Mouse (Mus musculus) lung, postnatal 0 days (tissue): ENCODE results near the gene Csn1s2b. TPM values are rescaled to one million over a fixed set of nuclear protein-coding genes. Genes with fewer than 3 reads are reported as not detected.

Experiments
- ATAC-seq: fragments of 200-750 bp; cut with Nextera tagmentation; 2 replicates; pipeline ENCODE4 v1.8.0; 2017; ENCODE audit warnings: moderate library complexity
- DNase-seq: peaks from one replicate; pipeline ENCODE4 v3.0.0-alpha.2; 2016; ENCODE audit warnings: low spot score
- H3K27ac ChIP-seq: fragments of 300-500 bp; sonication (generic); 2 replicates; pipeline ENCODE4 v1.5.1; 2014; ENCODE audit warnings: antibody characterized with exemption, mild to moderate bottlenecking, low read length, mixed read lengths
- H3K27me3 ChIP-seq: fragments of 300-500 bp; sonication (generic); replicated peaks from 2 replicates; pipeline ENCODE4 v1.6.1; 2014; ENCODE audit warnings: low read length, mixed read lengths; ENCODE audit not compliant: insufficient read depth
- H3K36me3 ChIP-seq: fragments of 300-500 bp; sonication (generic); 2 replicates; pipeline ENCODE4 v1.6.1; 2014; ENCODE audit warnings: low read length, mixed read lengths; ENCODE audit not compliant: insufficient read depth
- H3K4me1 ChIP-seq: fragments of 300-500 bp; sonication (generic); 2 replicates; pipeline ENCODE4 v1.6.1; 2014; ENCODE audit warnings: antibody characterized with exemption, low read depth, low read length, mixed read lengths; ENCODE audit not compliant: insufficient read depth
- H3K4me2 ChIP-seq: fragments of 300-500 bp; sonication (generic); replicated peaks from 2 replicates; pipeline ENCODE4 v1.6.1; 2014; ENCODE audit warnings: low read depth, mild to moderate bottlenecking, low read length, moderate library complexity, mixed read lengths
- H3K4me3 ChIP-seq: fragments of 300-500 bp; sonication (generic); 2 replicates; pipeline ENCODE4 v1.5.1; 2014; ENCODE audit warnings: low read depth, low read length
- H3K9ac ChIP-seq: fragments of 300-500 bp; sonication (generic); replicated peaks from 2 replicates; pipeline ENCODE4 v1.6.1; 2014; ENCODE audit warnings: low read depth, mild to moderate bottlenecking
- H3K9me3 ChIP-seq: fragments of 300-500 bp; sonication (generic); 2 replicates; pipeline ENCODE4 v1.6.1; 2016; ENCODE audit warnings: low read length, mixed read lengths
- CTCF ChIP-seq: IDR thresholded peaks from 2 replicates; pipeline ENCODE4 v1.5.1; 2016; ENCODE audit warnings: antibody characterized with exemption, mild to moderate bottlenecking
- EP300 ChIP-seq: IDR thresholded peaks from 2 replicates; pipeline ENCODE4 v1.6.1; 2016; ENCODE audit warnings: antibody characterized with exemption, mild to moderate bottlenecking, control low read depth
- WGBS: fragments of 180-500 bp; shearing (Covaris S2); extraction: QIAGEN DNeasy Blood & Tissue Kit; methylation state at CpG from one replicate; pipeline ENCODE4 v1.1.7; 2014; 5-methylcytosine and 5-hydroxymethylcytosine counted together
- polyA plus RNA-seq: library from polyadenylated mRNA; unstranded; fragments of >200 nt; fragmentation: Nextera tagmentation; extraction: Ambion mirVana; gene quantifications from 2 replicates; pipeline ENCODE4 v1.2.1, GENCODE M21; 2015

The Csn1s2b gene
- polyA plus RNA-seq, 1 experiment from 2014 or later, result not detected

GRCm38 (mm10) chr5:87855136-87855716 lies 47.3 kb downstream of the Csn1s2b start:
- WGBS, result 72% methylated on average over 3 of the region's 3 CpGs
- Histone ChIP-seq H3K9ac (no peak overlapping the region), H3K4me3 (no peak overlapping the region), H3K36me3 (no peaks in the 10 kb centered on the region), H3K27ac (no peak overlapping the region), H3K27me3 (no peaks in the 10 kb centered on the region), H3K4me1 (no peaks in the 10 kb centered on the region), H3K9me3 (no peaks in the 10 kb centered on the region), H3K4me2 (no peak overlapping the region)
- ATAC-seq, result no peak
- no peak for DNase-seq
- no peak for TF ChIP-seq EP300
- no peak for TF ChIP-seq CTCF

GRCm38 (mm10) chr5:87870084-87870483 lies 62.2 kb downstream of the Csn1s2b start:
- no peak for TF ChIP-seq EP300
- TF ChIP-seq CTCF, result no peak
- Histone ChIP-seq H3K27ac (no peak overlapping the region), H3K9me3 (no peaks in the 10 kb centered on the region), H3K36me3 (no peaks in the 10 kb centered on the region), H3K27me3 (no peaks in the 10 kb centered on the region), H3K4me3 (no peak overlapping the region), H3K9ac (no peak overlapping the region), H3K4me2 (no peak overlapping the region), H3K4me1 (no peaks in the 10 kb centered on the region)
- 71% methylated on average over 2 of the region's 2 CpGs for WGBS
- ATAC-seq (no peak), DNase-seq (no peak)

- no peaks in the 10 kb centered on the region for H3K27me3 ChIP-seq
- no peak overlapping the region for H3K27ac ChIP-seq
- H3K36me3 ChIP-seq, result no peaks in the 10 kb centered on the region
- H3K4me2 ChIP-seq, result no peak overlapping the region
- TF ChIP-seq CTCF (peak; percentile 26), EP300 (no peak)
- no peak overlapping the region for H3K9ac ChIP-seq
- whole genome bisulfite sequencing, result 18% methylated on average over 4 of the region's 4 CpGs
- H3K4me3 ChIP-seq, result no peak overlapping the region
- no peaks in the 10 kb centered on the region for H3K4me1 ChIP-seq
- no peak for ATAC-seq
- no peak for DNase-seq
- no peaks in the 10 kb centered on the region for H3K9me3 ChIP-seq
These were observed 63.5 kb downstream of the Csn1s2b start for GRCm38 (mm10) chr5:87871423-87871822.

Other genes starting within 250 kb of the Csn1s2b start
- 0.14 and 0.21 TPM in 2 replicates for gene Sult1d1, start 239.1 kb upstream of the Csn1s2b start, polyA plus RNA-seq
- not detected in 2 replicates for gene Sult1e1, start 216.5 kb upstream of the Csn1s2b start, polyA plus RNA-seq
- 0.11 and 10.3 TPM in 2 replicates for gene Csn1s1, start 141.9 kb upstream of the Csn1s2b start, polyA plus RNA-seq
- gene Csn2, start 108.5 kb upstream of the Csn1s2b start, polyA plus RNA-seq, result 0.35 and 46.5 TPM in 2 replicates
- 0.36 and 27.1 TPM in 2 replicates for gene Csn1s2a, start 33.5 kb upstream of the Csn1s2b start, polyA plus RNA-seq
- gene Prr27, start 17.6 kb downstream of the Csn1s2b start, polyA plus RNA-seq, result not detected in 2 replicates
- gene Odam, start 76.9 kb downstream of the Csn1s2b start, polyA plus RNA-seq, result not detected in 2 replicates
- gene Csn3, start 117.5 kb downstream of the Csn1s2b start, polyA plus RNA-seq, result 0.12 and 13.8 TPM in 2 replicates
- gene 2310003L06Rik, start 161.4 kb downstream of the Csn1s2b start, polyA plus RNA-seq, result not detected in 2 replicates
- not detected in 2 replicates for gene Gm28434, start 161.4 kb downstream of the Csn1s2b start, polyA plus RNA-seq
- not detected in 2 replicates for gene Cabs1, start 171.4 kb downstream of the Csn1s2b start, polyA plus RNA-seq
- gene Smr3a, start 194.5 kb downstream of the Csn1s2b start, polyA plus RNA-seq, result not detected in 2 replicates